Mouse (Mus musculus): ENCODE results near the gene Tmem229b. TPM values are rescaled to one million over a fixed set of nuclear protein-coding genes. Genes with fewer than 3 reads are reported as not detected.
"Not testable (repeated sequence)": the region's sequence is repeated elsewhere in the genome, so short reads cannot be mapped to it uniquely, and the experiment has no call there.

Tmem229b gene
- polyA plus RNA-seq, 1 experiment, result 0.06 TPM

DNA sequence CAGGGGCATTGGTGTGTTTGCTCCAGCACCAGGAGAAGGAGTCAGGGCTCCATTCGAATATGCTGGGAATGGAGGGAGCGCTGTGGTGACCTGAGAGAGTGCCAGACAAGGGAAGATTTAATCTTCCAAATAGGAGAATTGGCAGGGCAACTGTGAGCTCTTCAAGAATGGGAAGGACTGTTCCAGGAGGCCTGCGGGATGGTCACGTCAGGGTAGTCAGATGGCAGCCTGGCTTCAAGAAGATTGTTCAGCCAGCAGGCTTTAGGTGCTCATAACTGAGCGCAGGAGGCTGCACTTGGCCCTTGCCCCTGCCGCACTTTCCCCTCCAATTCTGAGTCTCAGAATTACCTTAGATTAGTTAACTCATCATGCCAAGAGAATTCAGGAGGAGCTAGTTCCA is 64.5 kb downstream of the Tmem229b start:
- TF ChIP-seq GATA1 (IDR thresholded peaks at IDR 0.05; ENCODE audit: low read length), result no peak
- TF ChIP-seq TAL1 (IDR thresholded peaks at IDR 0.05; ENCODE audit: low read length), result no peak
- Histone ChIP-seq H3K36me3 (ENCODE audit: control insufficient read depth) (no peaks in the 10 kb centered on the region), H3K4me1 (ENCODE audit: control insufficient read depth) (no peaks in the 10 kb centered on the region), H3K4me3 (replicated peaks) (no peak overlapping the region), H3K9me3 (ENCODE audit: control insufficient read depth, low read length) (no peaks in the 10 kb centered on the region), H3K27me3 (ENCODE audit: control insufficient read depth) (peaks cover 31% of the 10 kb centered on the region; the same call in 1 of the 2 replicates)

DNA sequence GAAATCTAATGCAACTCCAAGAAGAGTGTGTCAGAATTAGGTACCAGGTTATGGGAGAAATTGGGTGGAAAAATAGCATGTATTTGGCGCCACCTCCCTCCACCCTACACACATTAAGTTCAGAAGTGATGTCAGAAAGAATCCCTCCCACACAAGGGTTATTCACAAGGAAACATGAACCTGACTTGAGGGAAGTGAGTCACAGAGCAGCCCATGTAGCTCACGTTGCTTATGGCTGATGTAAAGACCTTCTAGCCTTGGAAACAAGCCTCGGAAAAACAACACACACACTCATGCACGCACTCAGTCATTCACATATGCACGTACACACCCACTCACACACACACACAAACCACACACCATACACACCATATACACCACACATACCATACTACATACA is 67.3 kb downstream of the Tmem229b start:
- no peak overlapping the region for H3K4me3 ChIP-seq (replicated peaks)
- TF ChIP-seq TAL1 (IDR thresholded peaks at IDR 0.05; ENCODE audit: low read length) (no peak), GATA1 (IDR thresholded peaks at IDR 0.05; ENCODE audit: low read length) (no peak)
- H3K4me1 ChIP-seq (ENCODE audit: control insufficient read depth), result no peaks in the 10 kb centered on the region
- no peaks in the 10 kb centered on the region for H3K36me3 ChIP-seq (ENCODE audit: control insufficient read depth)
- no peaks in the 10 kb centered on the region for H3K9me3 ChIP-seq (ENCODE audit: control insufficient read depth, low read length)
- peaks cover 23% of the 10 kb centered on the region; the same call in 1 of the 2 replicates for H3K27me3 ChIP-seq (ENCODE audit: control insufficient read depth)

GRCm38 (mm10) chr12:78939393-78940037 is 67.9 kb downstream of the Tmem229b start:
- H3K4me3 ChIP-seq (replicated peaks), result no peak overlapping the region
- no peaks in the 10 kb centered on the region for H3K36me3 ChIP-seq (ENCODE audit: control insufficient read depth)
- peaks cover 19% of the 10 kb centered on the region; the same call in 1 of the 2 replicates for H3K27me3 ChIP-seq (ENCODE audit: control insufficient read depth)
- no peaks in the 10 kb centered on the region for H3K9me3 ChIP-seq (ENCODE audit: control insufficient read depth, low read length)
- no peaks in the 10 kb centered on the region for H3K4me1 ChIP-seq (ENCODE audit: control insufficient read depth)
- TF ChIP-seq GATA1 (IDR thresholded peaks at IDR 0.05; ENCODE audit: low read length), result no peak

DNA sequence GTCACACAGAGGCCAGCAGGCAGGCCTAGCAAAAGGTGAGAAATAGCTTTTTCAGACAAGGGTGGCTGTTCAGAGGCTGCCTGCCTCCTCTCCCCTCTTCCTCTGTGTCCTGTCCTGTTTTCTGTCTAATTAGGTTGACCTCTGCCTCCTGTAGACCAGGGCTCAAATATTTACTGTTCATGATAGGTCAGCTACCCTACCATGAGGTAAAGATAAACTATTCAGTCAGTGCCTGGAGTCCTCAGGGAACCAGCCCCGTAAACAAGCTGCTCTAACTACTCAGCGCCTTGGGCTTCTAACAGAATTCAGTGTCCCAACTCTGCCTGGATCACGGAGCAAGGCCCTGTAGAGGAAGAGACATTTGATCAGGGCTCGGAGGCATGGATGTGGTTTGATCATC is 70.9 kb downstream of the Tmem229b start:
- H3K36me3 ChIP-seq (ENCODE audit: control insufficient read depth), result no peaks in the 10 kb centered on the region
- H3K9me3 ChIP-seq (ENCODE audit: control insufficient read depth, low read length), result no peaks in the 10 kb centered on the region
- peaks cover 17% of the 10 kb centered on the region; the same call in 1 of the 2 replicates for H3K27me3 ChIP-seq (ENCODE audit: control insufficient read depth)
- TF ChIP-seq TAL1 (IDR thresholded peaks at IDR 0.05; ENCODE audit: low read length) (no peak), GATA1 (IDR thresholded peaks at IDR 0.05; ENCODE audit: low read length) (no peak)
- H3K4me1 ChIP-seq (ENCODE audit: control insufficient read depth), result no peaks in the 10 kb centered on the region
- no peak overlapping the region for H3K4me3 ChIP-seq (replicated peaks)

- Histone ChIP-seq H3K36me3 (ENCODE audit: control insufficient read depth) (no peaks in the 10 kb centered on the region), H3K9me3 (ENCODE audit: control insufficient read depth, low read length) (no peaks in the 10 kb centered on the region), H3K4me1 (ENCODE audit: control insufficient read depth) (no peaks in the 10 kb centered on the region), H3K27me3 (ENCODE audit: control insufficient read depth) (peaks cover 10% of the 10 kb centered on the region), H3K4me3 (replicated peaks) (no peak overlapping the region)
- TF ChIP-seq TAL1 (IDR thresholded peaks at IDR 0.05; ENCODE audit: low read length), result no peak
- no peak for TF ChIP-seq GATA1 (IDR thresholded peaks at IDR 0.05; ENCODE audit: low read length)
Observed at GRCm38 (mm10) chr12:78929900-78930299, 77.5 kb downstream of the Tmem229b start.

DNA sequence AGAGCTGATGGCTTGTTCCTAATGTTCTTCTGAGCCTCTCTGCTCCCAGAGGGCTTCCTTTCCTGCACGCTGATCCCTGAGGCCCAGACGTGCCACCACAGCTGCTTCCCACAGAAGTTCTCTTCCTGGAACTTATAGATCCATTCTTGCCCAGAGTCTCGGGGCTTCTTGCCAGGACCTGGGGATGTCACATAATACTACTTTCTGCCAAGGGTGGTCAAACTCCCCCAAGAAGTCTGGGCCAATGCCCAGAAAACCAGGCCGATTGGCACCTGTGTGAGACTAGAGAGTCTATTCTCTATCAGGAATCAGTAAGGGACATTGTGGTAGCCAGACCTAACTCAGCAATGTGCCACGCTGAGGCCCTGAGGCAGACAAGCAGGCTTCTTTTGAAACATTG is 80.1 kb downstream of the Tmem229b start:
- Histone ChIP-seq H3K4me1 (ENCODE audit: control insufficient read depth) (no peaks in the 10 kb centered on the region), H3K36me3 (ENCODE audit: control insufficient read depth) (no peaks in the 10 kb centered on the region), H3K4me3 (replicated peaks) (no peak overlapping the region), H3K27me3 (ENCODE audit: control insufficient read depth) (peaks cover 5% of the 10 kb centered on the region), H3K9me3 (ENCODE audit: control insufficient read depth, low read length) (no peaks in the 10 kb centered on the region)
- no peak for TF ChIP-seq GATA1 (IDR thresholded peaks at IDR 0.05; ENCODE audit: low read length)
- TF ChIP-seq TAL1 (IDR thresholded peaks at IDR 0.05; ENCODE audit: low read length), result no peak

DNA sequence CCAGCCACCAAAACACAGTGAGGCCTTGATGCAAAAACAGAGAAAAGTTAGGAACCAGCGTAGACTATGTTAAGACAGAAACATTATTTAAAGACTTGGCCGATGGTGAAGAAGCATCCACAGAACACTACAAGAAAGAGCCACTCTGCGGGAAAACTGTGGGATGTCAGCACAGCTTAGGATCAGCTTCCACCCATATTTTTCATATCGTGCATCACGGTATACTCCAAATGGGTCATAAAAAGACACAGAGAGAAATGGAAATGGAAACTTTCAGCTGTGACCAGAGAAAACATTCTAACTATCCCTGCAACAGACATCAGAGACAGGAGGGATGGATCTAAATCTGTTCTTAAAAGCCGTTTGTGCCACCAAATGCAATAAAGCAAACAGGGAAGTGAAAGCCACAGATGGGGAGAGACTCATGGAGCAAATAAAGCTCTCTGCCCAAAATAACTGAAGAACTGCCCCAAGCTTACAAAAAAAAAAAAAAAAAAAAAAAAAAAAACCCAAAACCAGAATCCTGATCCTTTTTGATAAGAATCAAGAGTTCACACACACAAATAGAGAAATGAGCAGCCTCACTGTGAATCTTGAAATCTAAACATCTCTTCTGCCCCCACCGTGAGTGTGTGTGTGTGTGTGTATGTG is 83.8 kb downstream of the Tmem229b start:
- Histone ChIP-seq H3K9me3 (ENCODE audit: control insufficient read depth, low read length) (no peaks in the 10 kb centered on the region), H3K36me3 (ENCODE audit: control insufficient read depth) (no peaks in the 10 kb centered on the region), H3K4me1 (ENCODE audit: control insufficient read depth) (peaks cover 9% of the 10 kb centered on the region), H3K27me3 (ENCODE audit: control insufficient read depth) (0 out of 2 replicates have a peak, but pooled peaks cover 2% of the 10 kb centered on the region), H3K4me3 (replicated peaks) (no peak overlapping the region)
- TF ChIP-seq GATA1 (IDR thresholded peaks at IDR 0.05; ENCODE audit: low read length) (no peak), TAL1 (IDR thresholded peaks at IDR 0.05; ENCODE audit: low read length) (no peak)

DNA sequence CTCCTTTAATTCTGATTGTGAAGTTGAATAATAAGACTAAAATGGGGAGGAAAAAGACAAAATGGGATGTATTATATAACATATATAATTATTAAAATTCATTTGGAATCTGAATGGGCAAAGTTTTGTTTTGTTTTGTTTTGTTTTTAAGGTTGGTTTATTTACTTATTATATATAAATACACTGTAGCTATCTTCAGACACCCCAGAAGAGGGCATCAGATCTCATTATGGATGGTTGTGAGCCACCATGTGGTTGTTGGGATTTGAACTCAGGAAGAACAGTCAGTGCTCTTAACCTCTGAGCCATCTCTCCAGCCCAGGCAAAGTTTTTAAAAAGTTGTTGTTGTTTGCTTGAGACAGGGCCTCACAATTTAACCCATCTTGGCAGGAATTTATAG is 84.5 kb downstream of the Tmem229b start:
- H3K9me3 ChIP-seq (ENCODE audit: control insufficient read depth, low read length); H3K4me3 ChIP-seq (replicated peaks); H3K36me3 ChIP-seq (ENCODE audit: control insufficient read depth); H3K27me3 ChIP-seq (ENCODE audit: control insufficient read depth): not testable (repeated sequence)
- H3K4me1 ChIP-seq (ENCODE audit: control insufficient read depth), result peaks cover 15% of the 10 kb centered on the region

GRCm38 (mm10) chr12:78922058-78922457 is 85.4 kb downstream of the Tmem229b start:
- Histone ChIP-seq H3K27me3 (ENCODE audit: control insufficient read depth) (0 out of 2 replicates have a peak, but pooled peaks cover 2% of the 10 kb centered on the region), H3K9me3 (ENCODE audit: control insufficient read depth, low read length) (no peaks in the 10 kb centered on the region), H3K4me3 (replicated peaks) (no peak overlapping the region), H3K4me1 (ENCODE audit: control insufficient read depth) (peaks cover 16% of the 10 kb centered on the region), H3K36me3 (ENCODE audit: control insufficient read depth) (peaks cover under 1% of the 10 kb centered on the region)
- TF ChIP-seq TAL1 (IDR thresholded peaks at IDR 0.05; ENCODE audit: low read length), result no peak
- no peak for TF ChIP-seq GATA1 (IDR thresholded peaks at IDR 0.05; ENCODE audit: low read length)

Measured in erythroblast, embryonic 14.5 days (primary cell).